Mouse (Mus musculus) forebrain, embryonic 10.5 days (tissue): ENCODE results near the gene Itga3. TPM values are rescaled to one million over a fixed set of nuclear protein-coding genes. Genes with fewer than 3 reads are reported as not detected.

ENCODE experiments used
- DNase-seq: peaks from one replicate; pipeline ENCODE4 v3.0.0-alpha.2; 2017; ENCODE audit warnings: low spot score; ENCODE audit errors: extremely low spot score
- H3K27ac ChIP-seq: fragments of 300-500 bp; sonication (generic); 2 replicates; pipeline ENCODE4 v1.5.1; 2016; ENCODE audit warnings: mild to moderate bottlenecking
- H3K27me3 ChIP-seq: fragments of 300-500 bp; sonication (generic); 2 replicates; pipeline ENCODE4 v1.6.1; 2016; ENCODE audit warnings: mild to moderate bottlenecking; ENCODE audit not compliant: poor library complexity, severe bottlenecking
- H3K36me3 ChIP-seq: fragments of 300-500 bp; sonication (generic); replicated peaks from 2 replicates; pipeline ENCODE4 v1.6.1; 2016; ENCODE audit warnings: mild to moderate bottlenecking, moderate library complexity
- H3K4me1 ChIP-seq: fragments of 300-500 bp; sonication (generic); 2 replicates; pipeline ENCODE4 v1.6.1; 2016
- H3K4me3 ChIP-seq: fragments of 300-500 bp; sonication (generic); 2 replicates; pipeline ENCODE4 v1.5.1; 2016; ENCODE audit warnings: mild to moderate bottlenecking, moderate library complexity
- H3K9me3 ChIP-seq: fragments of 300-500 bp; sonication (generic); 2 replicates; pipeline ENCODE4 v1.6.1; 2016; ENCODE audit warnings: mild to moderate bottlenecking, moderate library complexity
- WGBS: fragments of 180-500 bp; shearing (Covaris S2); methylation state at CpG from one replicate; pipeline ENCODE4 v1.1.7; 2016; 5-methylcytosine and 5-hydroxymethylcytosine counted together
- polyA plus RNA-seq: library from polyadenylated mRNA; unstranded; fragments of >200 nt; fragmentation: Nextera tagmentation; extraction: Ambion mirVana; gene quantifications from 2 replicates; pipeline ENCODE4 v1.2.1, GENCODE M21; 2016

The Itga3 gene
- polyA plus RNA-seq, 1 experiment from 2014 or later = 6.5 TPM

- Histone ChIP-seq H3K4me3 (no peak overlapping the region), H3K27me3 (no peaks in the 10 kb centered on the region), H3K36me3 (no peaks in the 10 kb centered on the region), H3K9me3 (no peaks in the 10 kb centered on the region), H3K27ac (0 out of 2 replicates have a peak overlapping the region, but pooled peaks have one; percentile 2), H3K4me1 (peaks cover 50% of the 10 kb centered on the region)
- DNase-seq = no peak
- 57% methylated on average over 7 of the region's 7 CpGs for WGBS
Measured at GRCm38 (mm10) chr11:95088286-95088685, 11.7 kb upstream of the Itga3 start.

GRCm38 (mm10) chr11:95087301-95088228, 11.0 kb upstream of the Itga3 start:
- Histone ChIP-seq H3K9me3 (no peaks in the 10 kb centered on the region), H3K36me3 (no peaks in the 10 kb centered on the region), H3K4me3 (no peak overlapping the region), H3K27me3 (no peaks in the 10 kb centered on the region), H3K4me1 (peaks cover 50% of the 10 kb centered on the region), H3K27ac (no peak overlapping the region)
- DNase-seq = no peak
- WGBS = 74% methylated on average over 17 of the region's 17 CpGs

GRCm38 (mm10) chr11:95086229-95086628, 9.6 kb upstream of the Itga3 start:
- Histone ChIP-seq H3K4me3 (no peak overlapping the region), H3K27ac (peak overlapping the region; percentile 65)
- WGBS = 57% methylated on average over 5 of the region's 5 CpGs

DNA sequence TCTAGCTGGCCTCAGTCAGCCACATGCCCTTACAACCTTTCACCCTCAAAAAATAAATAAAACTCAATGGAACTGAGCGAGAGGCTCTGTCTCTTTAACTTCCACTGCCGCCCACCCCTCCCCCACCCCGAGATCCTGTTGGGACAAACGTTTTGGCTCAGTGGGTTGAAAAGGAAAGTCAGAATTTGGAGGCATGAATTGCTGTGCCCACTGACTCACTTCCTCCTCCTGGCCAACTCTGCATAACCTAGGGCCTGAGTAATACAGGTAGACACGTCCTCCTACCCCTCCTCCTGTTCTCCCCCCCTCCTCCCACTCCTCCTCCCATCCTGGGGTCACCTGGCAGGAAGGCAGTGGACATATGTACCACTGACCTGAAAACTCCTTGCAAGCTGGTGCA, 9.1 kb upstream of the Itga3 start:
- Histone ChIP-seq H3K4me1 (peaks cover 51% of the 10 kb centered on the region), H3K4me3 (no peak overlapping the region), H3K27ac (peak overlapping the region; percentile 65), H3K36me3 (no peaks in the 10 kb centered on the region), H3K9me3 (no peaks in the 10 kb centered on the region), H3K27me3 (no peaks in the 10 kb centered on the region)
- DNase-seq = no peak
- WGBS = 14% methylated on average over 5 of the region's 5 CpGs

More at GRCm38 (mm10) chr11:95086229-95086628, 9.6 kb upstream of the Itga3 start:
- Histone ChIP-seq H3K9me3 (no peaks in the 10 kb centered on the region), H3K36me3 (no peaks in the 10 kb centered on the region), H3K4me1 (peaks cover 50% of the 10 kb centered on the region), H3K27me3 (no peaks in the 10 kb centered on the region)
- no peak for DNase-seq

GRCm38 (mm10) chr11:95084811-95085382, 8.3 kb upstream of the Itga3 start:
- Histone ChIP-seq H3K4me1 (peaks cover 59% of the 10 kb centered on the region), H3K9me3 (no peaks in the 10 kb centered on the region), H3K36me3 (no peaks in the 10 kb centered on the region), H3K27me3 (peaks cover 6% of the 10 kb centered on the region; the same call in 1 of the 2 replicates), H3K4me3 (no peak overlapping the region), H3K27ac (no peak overlapping the region)
- WGBS = 32% methylated on average over 5 of the region's 5 CpGs
- no peak for DNase-seq

DNA sequence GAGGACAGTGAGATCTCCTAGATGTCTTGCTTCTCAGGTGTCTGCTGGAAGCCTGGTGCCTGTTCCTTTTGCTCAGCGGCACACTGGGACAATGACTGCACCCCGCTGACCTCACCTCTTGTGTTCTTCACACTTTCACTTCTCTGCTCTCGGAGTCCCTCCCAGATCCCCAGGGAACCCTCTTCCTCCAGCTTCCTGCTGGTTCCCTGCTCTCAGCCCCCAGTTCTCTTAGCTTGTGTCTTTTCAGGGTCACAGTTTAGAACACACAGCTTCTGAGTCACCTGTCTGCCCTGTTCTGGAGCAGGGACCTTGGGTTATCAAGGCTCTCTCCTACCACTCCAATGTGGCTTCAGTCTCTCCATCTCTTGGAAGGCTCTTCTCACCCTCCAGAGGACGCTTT, 7.6 kb upstream of the Itga3 start:
- Histone ChIP-seq H3K27ac (no peak overlapping the region), H3K36me3 (no peaks in the 10 kb centered on the region), H3K9me3 (no peaks in the 10 kb centered on the region), H3K4me3 (no peak overlapping the region), H3K4me1 (peaks cover 63% of the 10 kb centered on the region), H3K27me3 (peaks cover 13% of the 10 kb centered on the region)
- 21% methylated on average over 4 of the region's 4 CpGs for WGBS
- no peak for DNase-seq

DNA sequence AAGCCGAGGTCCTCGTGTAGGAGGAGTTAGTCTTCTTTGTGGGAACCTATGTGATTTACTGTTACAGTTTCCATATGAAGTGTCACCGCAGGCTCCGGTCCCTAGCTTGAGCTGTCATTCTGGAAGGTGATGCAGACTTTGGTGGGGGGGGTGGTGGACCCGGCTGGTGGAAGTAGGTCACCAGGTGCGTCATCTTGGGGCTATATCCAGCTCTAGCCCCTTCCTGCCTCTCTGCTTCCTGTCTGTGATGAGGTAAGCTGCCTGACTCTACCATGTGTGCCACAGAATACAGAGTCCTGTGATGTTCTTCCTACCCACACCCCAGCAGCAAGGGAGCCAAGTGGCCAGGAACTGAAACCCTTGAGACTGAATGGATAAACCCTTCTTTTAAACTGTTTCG, 6.3 kb upstream of the Itga3 start:
- peaks cover 64% of the 10 kb centered on the region for H3K4me1 ChIP-seq

DNA sequence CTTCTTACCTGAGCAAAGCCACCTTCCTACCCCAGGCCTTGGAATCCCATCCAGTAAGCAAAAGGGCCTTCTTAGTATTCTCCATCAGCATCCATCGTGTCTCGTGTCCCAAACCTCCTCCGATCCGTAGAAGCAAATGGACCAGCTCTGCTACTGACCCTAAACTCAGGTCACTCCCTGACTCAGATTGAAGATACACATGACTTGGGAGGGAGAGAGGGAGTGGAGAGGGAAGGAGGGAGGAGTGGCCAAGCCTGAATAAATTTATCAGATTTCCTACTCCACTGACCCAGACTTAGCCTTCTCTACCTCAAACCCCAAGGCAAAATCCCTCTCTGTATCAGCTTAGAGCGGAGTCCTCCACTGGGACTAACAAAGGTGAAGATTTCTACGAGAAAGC, 4.2 kb upstream of the Itga3 start:
- 84% methylated on average over 6 of the region's 6 CpGs for WGBS
- Histone ChIP-seq H3K4me1 (peaks cover 64% of the 10 kb centered on the region), H3K9me3 (no peaks in the 10 kb centered on the region), H3K27me3 (peaks cover 46% of the 10 kb centered on the region), H3K4me3 (no peak overlapping the region), H3K36me3 (no peaks in the 10 kb centered on the region), H3K27ac (no peak overlapping the region)
- DNase-seq = no peak

More for the DNA sequence above, 6.3 kb upstream of the Itga3 start:
- no peaks in the 10 kb centered on the region for H3K36me3 ChIP-seq
- H3K4me3 ChIP-seq = no peak overlapping the region
- 90% methylated on average over 7 of the region's 7 CpGs for WGBS
- no peak for DNase-seq
- H3K9me3 ChIP-seq = no peaks in the 10 kb centered on the region
- peaks cover 25% of the 10 kb centered on the region for H3K27me3 ChIP-seq
- H3K27ac ChIP-seq = no peak overlapping the region

DNA sequence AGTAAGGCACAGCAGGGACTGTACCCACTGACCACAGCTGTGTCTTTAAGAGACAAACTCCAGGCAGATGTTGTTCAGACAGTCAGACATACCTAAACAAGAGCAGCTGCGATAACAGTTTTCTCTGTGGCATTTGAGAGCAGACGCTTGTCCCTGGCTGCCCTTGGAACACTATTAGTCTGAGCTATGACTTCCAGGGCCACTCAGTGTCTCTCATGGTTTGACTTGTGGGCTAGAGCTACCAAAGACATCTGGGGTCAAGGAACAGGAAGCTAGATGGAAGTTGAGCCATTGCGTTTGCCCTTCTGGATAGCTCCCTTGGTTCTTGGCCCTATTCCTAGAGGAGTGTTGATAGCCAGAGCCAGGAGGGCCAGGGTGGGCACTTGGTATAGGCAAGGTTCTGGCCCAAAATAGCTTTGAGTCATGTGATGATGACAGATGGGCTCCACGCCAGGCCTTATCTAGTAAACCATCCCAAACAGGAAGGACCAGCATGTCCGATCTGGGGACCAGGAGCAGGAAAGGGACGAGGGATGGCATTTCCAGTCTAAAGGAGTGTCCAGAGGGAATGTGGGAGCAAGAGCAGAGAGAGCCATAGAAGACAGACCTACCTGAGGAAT, 2.8 kb upstream of the Itga3 start:
- 82% methylated on average over 6 of the region's 6 CpGs for WGBS

DNA sequence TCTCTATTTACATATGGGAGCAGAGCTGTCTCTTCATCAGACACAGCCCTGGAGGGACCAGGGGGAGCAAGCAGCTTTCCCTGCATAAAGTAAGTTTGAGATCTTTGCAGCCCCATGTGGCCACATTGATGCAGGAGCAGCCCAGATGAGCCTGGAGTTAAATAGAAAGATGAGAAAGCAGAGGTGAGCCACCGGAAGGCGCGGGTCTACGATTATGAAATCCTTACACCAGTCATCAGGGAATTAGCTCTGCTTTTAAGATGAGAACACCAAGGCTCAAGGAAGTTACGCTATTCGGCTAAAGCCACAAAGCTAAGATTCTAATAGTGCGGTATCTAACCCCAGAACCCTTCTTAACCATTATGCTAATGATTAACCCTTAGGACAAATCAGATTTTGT, 1.4 kb upstream of the Itga3 start:
- H3K4me3 ChIP-seq = no peak overlapping the region
- peaks cover 71% of the 10 kb centered on the region for H3K27me3 ChIP-seq
- peaks cover 64% of the 10 kb centered on the region for H3K4me1 ChIP-seq
- no peak for DNase-seq
- H3K27ac ChIP-seq = no peak overlapping the region
- H3K9me3 ChIP-seq = no peaks in the 10 kb centered on the region
- WGBS = 68% methylated on average over 7 of the region's 7 CpGs
- no peaks in the 10 kb centered on the region for H3K36me3 ChIP-seq

More for the DNA sequence above, 2.8 kb upstream of the Itga3 start:
- no peaks in the 10 kb centered on the region for H3K36me3 ChIP-seq
- no peaks in the 10 kb centered on the region for H3K9me3 ChIP-seq
- H3K27ac ChIP-seq = no peak overlapping the region
- no peak overlapping the region for H3K4me3 ChIP-seq
- H3K4me1 ChIP-seq = peaks cover 69% of the 10 kb centered on the region
- H3K27me3 ChIP-seq = peaks cover 61% of the 10 kb centered on the region
- no peak for DNase-seq

GRCm38 (mm10) chr11:95076041-95076535, 513 bp downstream of the Itga3 start:
- Histone ChIP-seq H3K36me3 (no peaks in the 10 kb centered on the region), H3K4me1 (peaks cover 81% of the 10 kb centered on the region), H3K27ac (peak overlapping the region; percentile 77), H3K9me3 (no peaks in the 10 kb centered on the region), H3K4me3 (peak overlapping the region; percentile 58), H3K27me3 (peaks cover 71% of the 10 kb centered on the region)
- under 1% methylated on average over 42 of the region's 42 CpGs for WGBS
- peak; percentile 63 for DNase-seq

DNA sequence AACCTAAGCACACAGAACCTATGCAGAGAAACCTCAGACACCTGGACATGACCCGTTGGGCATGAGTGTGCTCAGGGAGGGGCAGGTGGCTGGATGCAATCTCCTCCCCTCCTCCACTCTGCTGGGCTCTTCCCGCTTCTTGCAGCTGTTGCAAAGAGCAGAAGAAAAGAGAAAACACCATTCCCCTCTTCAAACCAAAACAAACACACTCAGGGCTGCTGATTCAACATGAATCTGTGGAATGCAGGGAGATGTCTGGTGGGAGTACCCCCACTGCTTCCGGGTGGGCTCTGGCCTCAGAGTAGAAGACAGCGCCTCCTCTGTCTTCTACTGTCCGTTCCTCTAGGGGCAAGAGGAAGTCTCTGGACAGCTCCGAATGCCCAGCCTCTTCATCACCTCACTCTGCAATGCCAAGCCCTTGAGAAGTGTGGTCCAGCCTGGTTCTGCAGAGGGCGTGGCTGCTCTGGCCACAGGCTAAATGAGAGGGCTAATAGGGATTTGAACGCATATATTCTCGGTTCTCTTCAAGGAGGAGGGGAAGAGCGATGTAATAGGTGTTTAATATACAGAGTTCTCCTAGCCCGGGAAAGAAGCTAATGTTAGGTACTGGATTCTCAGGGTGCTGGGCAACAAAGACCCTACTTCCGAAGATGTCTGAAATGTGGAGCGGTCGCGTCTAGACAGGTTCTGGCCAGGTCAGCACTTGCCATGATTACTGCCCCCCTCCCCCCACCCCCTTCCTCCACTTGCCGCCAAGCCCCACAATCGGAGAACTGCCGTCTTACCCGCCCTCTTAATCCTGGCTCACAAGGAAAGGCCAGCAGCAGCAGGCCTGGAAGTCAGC, 1.2 kb downstream of the Itga3 start:
- Histone ChIP-seq H3K27me3 (peaks cover 70% of the 10 kb centered on the region), H3K9me3 (no peaks in the 10 kb centered on the region), H3K4me3 (peak overlapping the region; percentile 58), H3K27ac (peak overlapping the region; percentile 77), H3K36me3 (no peaks in the 10 kb centered on the region), H3K4me1 (peaks cover 83% of the 10 kb centered on the region)
- DNase-seq = no peak
- WGBS = 8% methylated on average over 19 of the region's 19 CpGs
